Mouse (Mus musculus) naive thymus-derived CD4-positive, alpha-beta T cell, adult 2 months (primary cell): ENCODE results near the gene Crim1.
"Not testable (repeated sequence)": the region's sequence is repeated elsewhere in the genome, so short reads cannot be mapped to it uniquely, and the experiment has no call there.

Experiments
- DNase-seq: peaks from one replicate; pipeline ENCODE4 v3.0.0-alpha.2; 2011; ENCODE audit warnings: low read depth

Gene Crim1

GRCm38 (mm10) chr17:78250149-78250938 is 50.3 kb downstream of the Crim1 start:
- DNase-seq: no peak

- DNase-seq: not testable (repeated sequence)
These were observed 53.5 kb downstream of the Crim1 start for GRCm38 (mm10) chr17:78253587-78253986.

- no peak for DNase-seq
These were observed 54.2 kb downstream of the Crim1 start for GRCm38 (mm10) chr17:78254256-78254655.

- no peak for DNase-seq
These were observed 55.7 kb downstream of the Crim1 start for GRCm38 (mm10) chr17:78255711-78256110.

- no peak for DNase-seq
These were observed 56.5 kb downstream of the Crim1 start for GRCm38 (mm10) chr17:78256534-78256933.

- no peak for DNase-seq
These were observed 61.6 kb downstream of the Crim1 start for GRCm38 (mm10) chr17:78261684-78262083.

GRCm38 (mm10) chr17:78264116-78264515 is 64.1 kb downstream of the Crim1 start:
- DNase-seq: no peak

- no peak for DNase-seq
These were observed 65.1 kb downstream of the Crim1 start for GRCm38 (mm10) chr17:78265135-78265534.

- no peak for DNase-seq
These were observed 66.2 kb downstream of the Crim1 start for GRCm38 (mm10) chr17:78266271-78266670.

GRCm38 (mm10) chr17:78268591-78268990 is 68.5 kb downstream of the Crim1 start:
- DNase-seq: no peak

- no peak for DNase-seq
These were observed 69.3 kb downstream of the Crim1 start for GRCm38 (mm10) chr17:78269311-78269710.

GRCm38 (mm10) chr17:78270019-78270418 is 70.0 kb downstream of the Crim1 start:
- DNase-seq: no peak

- no peak for DNase-seq
These were observed 71.7 kb downstream of the Crim1 start for GRCm38 (mm10) chr17:78271731-78272130.

GRCm38 (mm10) chr17:78272142-78272541 is 72.1 kb downstream of the Crim1 start:
- DNase-seq: no peak

- no peak for DNase-seq
These were observed 72.8 kb downstream of the Crim1 start for GRCm38 (mm10) chr17:78272713-78273483.

- no peak for DNase-seq
These were observed 73.8 kb downstream of the Crim1 start for GRCm38 (mm10) chr17:78273875-78274274.

GRCm38 (mm10) chr17:78274609-78275506 is 74.8 kb downstream of the Crim1 start:
- DNase-seq: no peak

GRCm38 (mm10) chr17:78275507-78275813 is 75.4 kb downstream of the Crim1 start:
- DNase-seq: no peak

- DNase-seq: no peak
These were observed 79.1 kb downstream of the Crim1 start for GRCm38 (mm10) chr17:78279191-78279590.

- DNase-seq: no peak
These were observed 81.1 kb downstream of the Crim1 start for GRCm38 (mm10) chr17:78280991-78281712.

GRCm38 (mm10) chr17:78283271-78283992 is 83.4 kb downstream of the Crim1 start:
- DNase-seq: no peak
